In genomic region chr7:130267099-130267498, GRCm38 (mm10) we compare ENCODE assay signal across 7 mouse cellular contexts.
A peak's percentile ranks its signal among the peaks of the same experiment; 100 is the strongest.
DNase-seq lines count a peak whose midpoint lies in the region; ATAC-seq and TF ChIP-seq lines count a peak whose summit lies in the region.

No protein-coding gene starts in this region.

- H3K9ac ChIP-seq in kidney, embryonic 16.5 days (replicated peaks; ENCODE audit: low read length) = no peak overlapping the region
- H3K9ac ChIP-seq in ES-Bruce4 (ENCODE audit: low read depth, poor library complexity, severe bottlenecking) = no peak overlapping the region

- no peak for TF ChIP-seq EP300 in ES-Bruce4 (IDR thresholded peaks at IDR 0.05; ENCODE audit: insufficient read depth, low read depth, low read length)

- no peaks in the 10 kb centered on the region for H3K36me3 ChIP-seq in kidney, embryonic 16.5 days (ENCODE audit: insufficient read depth, low read length)
- no peaks in the 10 kb centered on the region for H3K36me3 ChIP-seq in ES-Bruce4 (ENCODE audit: control insufficient read depth, insufficient read depth, low read length, poor library complexity, severe bottlenecking)

- no peaks in the 10 kb centered on the region for H3K9me3 ChIP-seq in kidney, embryonic 16.5 days (ENCODE audit: low read length)
- no peaks in the 10 kb centered on the region for H3K9me3 ChIP-seq in ES-Bruce4 (replicated peaks; ENCODE audit: control insufficient read depth, insufficient read depth, low read length, poor library complexity, severe bottlenecking)

- 0 out of 2 replicates have a peak overlapping the region, but pooled peaks have one; percentile 83 for H3K4me2 ChIP-seq in kidney, embryonic 16.5 days (replicated peaks; ENCODE audit: low read depth, low read length)

- WGBS in kidney, embryonic 16.5 days = 49% methylated on average over 5 of the region's 5 CpGs

- TF ChIP-seq POLR2A in ES-Bruce4 (IDR thresholded peaks at IDR 0.05; ENCODE audit: insufficient read depth, low read length) = no peak

- H3K27me3 ChIP-seq in kidney, embryonic 16.5 days (ENCODE audit: insufficient read depth, low read length) = no peaks in the 10 kb centered on the region
- H3K27me3 ChIP-seq in ES-Bruce4 (ENCODE audit: control insufficient read depth, insufficient read depth, low read length, poor library complexity, severe bottlenecking) = peaks cover 4% of the 10 kb centered on the region; the same call in 1 of the 2 replicates

- H3K27ac ChIP-seq in kidney, embryonic 16.5 days (ENCODE audit: low read length) = 0 out of 2 replicates have a peak overlapping the region, but pooled peaks have one; percentile 95
- H3K27ac ChIP-seq in ES-Bruce4 (ENCODE audit: insufficient read depth, low read length) = no peak overlapping the region

- no peak overlapping the region for H3K4me3 ChIP-seq in kidney, embryonic 16.5 days (ENCODE audit: low read length)
- H3K4me3 ChIP-seq in ES-Bruce4 (ENCODE audit: low read depth, low read length) = no peak overlapping the region

- TF ChIP-seq CTCF in ES-Bruce4 (IDR thresholded peaks at IDR 0.05; ENCODE audit: low read depth, low read length) = peak; percentile 73

- H3K4me1 ChIP-seq in kidney, embryonic 16.5 days (ENCODE audit: insufficient read depth, low read length) = peaks cover 35% of the 10 kb centered on the region
- no peaks in the 10 kb centered on the region for H3K4me1 ChIP-seq in ES-Bruce4 (ENCODE audit: control insufficient read depth, insufficient read depth, low read length)

- no peak for ATAC-seq in kidney, embryonic 16.5 days (ENCODE audit: low FRiP score, low TSS enrichment)

- no peak for DNase-seq in kidney, adult 11 months
- peak; percentile 3 for DNase-seq in 416B (ENCODE audit: low read depth)
- DNase-seq in induced T-regulatory cell, adult 2 months (ENCODE audit: low read depth) = peak; percentile 9
- DNase-seq in spleen, adult 12 weeks (ENCODE audit: low spot score) = no peak
- DNase-seq in layer of hippocampus, adult 18-20 months (ENCODE audit: low spot score in 2 of 2) = no peak

Comparison
In these comparisons a context has a peak if more than half of its experiments do, and no peak if none do; other contexts are left out.
1. DNase-seq: peak in 416B (single experiment) and induced T-regulatory cell, adult 2 months (single experiment); none in kidney, adult 11 months (single experiment), spleen, adult 12 weeks (single experiment) and layer of hippocampus, adult 18-20 months (0 of 2).